Mouse (Mus musculus) MEL (cell line): ENCODE measurements at regions not wholly inside any gene's neighbourhood (a gene's known extent, or its start where the extent isn't known, plus 50 kb on each side); places are given as distances from the start of the nearest gene placed in this dataset.

Experiments used
- DNase-seq: peaks from one replicate; pipeline ENCODE4 v3.0.0; 2011; ENCODE audit warnings: low read depth, low spot score
- H3K27ac ChIP-seq: 2 replicates; pipeline ENCODE4 v1.5.1; 2012; ENCODE audit warnings: low read depth, mild to moderate bottlenecking, control low read depth, low read length, moderate library complexity; ENCODE audit not compliant: control insufficient read depth
- H3K27me3 ChIP-seq, 2 experiments: fragments of 150-350 bp in 1 of 2; sonication (generic) in 1 of 2; 2 replicates each; pipeline ENCODE4 v1.6.1; 2012; ENCODE audit warnings: low read length in 2 of 2, mild to moderate bottlenecking in 2 of 2, improper control_type of control experiment in 1 of 2, moderate library complexity in 1 of 2; ENCODE audit not compliant: insufficient read depth in 2 of 2, control insufficient read depth in 1 of 2
- H3K36me3 ChIP-seq, 2 experiments: 2 replicates each; pipeline ENCODE4 v1.6.1; 2012 to 2014; ENCODE audit warnings: low read length in 2 of 2, improper control_type of control experiment in 1 of 2, inconsistent platforms in 1 of 2, mild to moderate bottlenecking in 1 of 2; ENCODE audit not compliant: insufficient read depth in 2 of 2, control insufficient read depth in 1 of 2
- H3K4me1 ChIP-seq, 2 experiments: fragments of 150-350 bp in 1 of 2; sonication (generic) in 1 of 2; 2 replicates each; pipeline ENCODE4 v1.6.1; 2012; ENCODE audit warnings: low read length in 2 of 2, improper control_type of control experiment in 1 of 2, mild to moderate bottlenecking in 1 of 2; ENCODE audit not compliant: insufficient read depth in 2 of 2, control insufficient read depth in 1 of 2
- H3K4me3 ChIP-seq, 2 experiments: fragments of 150-350 bp in 1 of 2; sonication (generic) in 1 of 2; 2 replicates each; pipeline ENCODE4 v1.5.1; 2012; ENCODE audit warnings: low read depth in 2 of 2, low read length in 2 of 2, mild to moderate bottlenecking in 2 of 2, moderate library complexity in 2 of 2, control low read depth in 1 of 2, improper control_type of control experiment in 1 of 2; ENCODE audit not compliant: control insufficient read depth in 1 of 2, insufficient read depth in 1 of 2
- H3K79me2 ChIP-seq: 2 replicates; pipeline ENCODE4 v1.6.1; 2012; ENCODE audit warnings: mild to moderate bottlenecking, low read length, moderate library complexity; ENCODE audit not compliant: control insufficient read depth, poor library complexity, insufficient read depth
- H3K9ac ChIP-seq: 2 replicates; pipeline ENCODE4 v1.6.1; 2012; ENCODE audit warnings: low read depth, mild to moderate bottlenecking, control low read depth, low read length, moderate library complexity; ENCODE audit not compliant: control insufficient read depth, poor library complexity, severe bottlenecking
- H3K9me3 ChIP-seq: fragments of 150-350 bp; sonication (generic); replicated peaks from 2 replicates; pipeline ENCODE4 v1.6.1; 2012; ENCODE audit warnings: mild to moderate bottlenecking, low read length, improper control_type of control experiment, moderate library complexity; ENCODE audit not compliant: insufficient read depth
- BHLHE40 ChIP-seq: IDR thresholded peaks from 2 replicates; pipeline ENCODE4 v1.6.1; 2012; ENCODE audit warnings: low read depth, mild to moderate bottlenecking, inconsistent platforms, low read length, improper control_type of control experiment, borderline replicate concordance
- CHD2 ChIP-seq: IDR thresholded peaks from 2 replicates; pipeline ENCODE4 v1.6.1; 2011; ENCODE audit warnings: low read length, improper control_type of control experiment
- ELF1 ChIP-seq: IDR thresholded peaks from 2 replicates; pipeline ENCODE4 v1.6.1; 2014; ENCODE audit warnings: low read depth, mild to moderate bottlenecking, inconsistent platforms, low read length, improper control_type of control experiment, moderate library complexity
- EP300 ChIP-seq, 2 experiments: IDR thresholded peaks; 2 replicates each; pipeline ENCODE4 v1.6.1; 2011; ENCODE audit warnings: improper control_type of control experiment in 2 of 2, low read length in 2 of 2, low read depth in 1 of 2, mild to moderate bottlenecking in 1 of 2
- ETS1 ChIP-seq: IDR thresholded peaks from 2 replicates; pipeline ENCODE4 v1.6.1; 2012; ENCODE audit warnings: low read depth, mild to moderate bottlenecking, inconsistent platforms, low read length, improper control_type of control experiment, moderate library complexity
- HCFC1 ChIP-seq: IDR thresholded peaks from 2 replicates; pipeline ENCODE4 v1.6.1; 2012; ENCODE audit warnings: low read depth, mild to moderate bottlenecking, inconsistent platforms, low read length, improper control_type of control experiment, moderate library complexity
- KAT2A ChIP-seq: conservative IDR thresholded peaks from 2 replicates; pipeline ENCODE4 v1.6.1; 2012; ENCODE audit warnings: low read depth, low read length, improper control_type of control experiment, inconsistent platforms
- MAX ChIP-seq: IDR thresholded peaks from 2 replicates; pipeline ENCODE4 v1.6.1; 2011; ENCODE audit warnings: low read length, improper control_type of control experiment
- NRF1 ChIP-seq: IDR thresholded peaks from 2 replicates; pipeline ENCODE4 v1.6.1; 2014; ENCODE audit warnings: low read depth, mild to moderate bottlenecking, inconsistent platforms, low read length, improper control_type of control experiment, moderate library complexity; ENCODE audit not compliant: poor library complexity, insufficient read depth, severe bottlenecking
- POLR2A ChIP-seq, 2 experiments: IDR thresholded peaks; 2 replicates each; pipeline ENCODE4 v1.6.1; 2011 to 2012; ENCODE audit warnings: low read length in 2 of 2, mild to moderate bottlenecking in 2 of 2, control low read depth in 1 of 2, improper control_type of control experiment in 1 of 2, low read depth in 1 of 2, moderate library complexity in 1 of 2; ENCODE audit not compliant: control insufficient read depth in 1 of 2, insufficient read depth in 1 of 2, poor library complexity in 1 of 2
- RAD21 ChIP-seq: IDR thresholded peaks from 2 replicates; pipeline ENCODE4 v1.6.1; 2011; ENCODE audit warnings: mild to moderate bottlenecking, low read depth, low read length, improper control_type of control experiment
- RCOR1 ChIP-seq: IDR thresholded peaks from 2 replicates; pipeline ENCODE4 v1.6.1; 2012; ENCODE audit warnings: low read depth, mild to moderate bottlenecking, inconsistent platforms, low read length, improper control_type of control experiment
- SMC3 ChIP-seq: IDR thresholded peaks from 2 replicates; pipeline ENCODE4 v1.6.1; 2011; ENCODE audit warnings: low read depth, low read length, improper control_type of control experiment
- UBTF ChIP-seq: IDR thresholded peaks from 2 replicates; pipeline ENCODE4 v1.6.1; 2012; ENCODE audit warnings: low read depth, mild to moderate bottlenecking, inconsistent platforms, low read length, improper control_type of control experiment, moderate library complexity, borderline replicate concordance; ENCODE audit not compliant: insufficient read depth
- USF1 ChIP-seq: IDR thresholded peaks from 2 replicates; pipeline ENCODE4 v1.6.1; 2014; ENCODE audit warnings: low read depth, mild to moderate bottlenecking, inconsistent platforms, low read length, improper control_type of control experiment, moderate library complexity
- ZC3H11A ChIP-seq: IDR thresholded peaks from 2 replicates; pipeline ENCODE4 v1.6.1; 2012; ENCODE audit warnings: low read depth, mild to moderate bottlenecking, inconsistent platforms, low read length, improper control_type of control experiment
- ZKSCAN1 ChIP-seq: IDR thresholded peaks from 2 replicates; pipeline ENCODE4 v1.6.1; 2012; ENCODE audit warnings: low read depth, mild to moderate bottlenecking, inconsistent platforms, low read length, improper control_type of control experiment, moderate library complexity
- ZMIZ1 ChIP-seq: IDR thresholded peaks from 2 replicates; pipeline ENCODE4 v1.6.1; 2012; ENCODE audit warnings: low read depth, mild to moderate bottlenecking, inconsistent platforms, low read length, improper control_type of control experiment, moderate library complexity

GRCm38 (mm10) chr8:86208812-86209262, 368.1 kb downstream of the Phkb start:
- Histone ChIP-seq H3K9ac (no peak overlapping the region), H3K79me2 (no peaks in the 10 kb centered on the region), H3K27me3 (no peaks in the 10 kb centered on the region), H3K9me3 (no peaks in the 10 kb centered on the region), H3K4me3 (no peak overlapping the region), H3K4me1 (no peaks in the 10 kb centered on the region), H3K27ac (no peak overlapping the region), H3K36me3 (no peaks in the 10 kb centered on the region)
- no peak for DNase-seq
- no peak for TF ChIP-seq SMC3
- no peak for TF ChIP-seq HCFC1
- TF ChIP-seq EP300 (IDR thresholded peaks at IDR 0.05; ENCODE audit: low read depth in 1 of 2, low read length in 2 of 2), result no peak
- no peak for TF ChIP-seq POLR2A (IDR thresholded peaks at IDR 0.05; ENCODE audit: control insufficient read depth in 1 of 2, insufficient read depth in 1 of 2, low read depth in 1 of 2, low read length in 2 of 2, poor library complexity in 1 of 2)
- TF ChIP-seq RCOR1, result no peak
- no peak for TF ChIP-seq UBTF
- no peak for TF ChIP-seq CHD2
- TF ChIP-seq RAD21, result no peak
- TF ChIP-seq USF1, result no peak
- TF ChIP-seq ETS1, result no peak
- TF ChIP-seq ZMIZ1, result no peak
- no peak for TF ChIP-seq MAX

GRCm38 (mm10) chr8:86204421-86205229, 363.9 kb downstream of the Phkb start:
- Histone ChIP-seq H3K79me2 (no peaks in the 10 kb centered on the region), H3K9ac (no peak overlapping the region), H3K27ac (no peak overlapping the region), H3K4me1 (no peaks in the 10 kb centered on the region), H3K4me3 (no peak overlapping the region), H3K36me3 (no peaks in the 10 kb centered on the region), H3K9me3 (no peaks in the 10 kb centered on the region), H3K27me3 (no peaks in the 10 kb centered on the region; a peak in 1 of 4 replicates)
- no peak for DNase-seq
- TF ChIP-seq ZKSCAN1 (no peak), RAD21 (peak; percentile 1; the same call in 1 of the 2 replicates)

GRCm38 (mm10) chr8:86203107-86203506, 362.3 kb downstream of the Phkb start:
- H3K4me3 ChIP-seq, result no peak overlapping the region
- no peak for DNase-seq
- H3K27me3 ChIP-seq, result no peaks in the 10 kb centered on the region; a peak in 1 of 4 replicates
- no peak overlapping the region for H3K9ac ChIP-seq
- H3K9me3 ChIP-seq, result no peaks in the 10 kb centered on the region
- H3K79me2 ChIP-seq, result no peaks in the 10 kb centered on the region
- H3K4me1 ChIP-seq, result no peaks in the 10 kb centered on the region
- no peak overlapping the region for H3K27ac ChIP-seq
- no peaks in the 10 kb centered on the region for H3K36me3 ChIP-seq
- no peak for TF ChIP-seq ZMIZ1
- TF ChIP-seq UBTF, result no peak
- no peak for TF ChIP-seq ELF1
- TF ChIP-seq RCOR1, result no peak
- TF ChIP-seq ZKSCAN1, result no peak
- TF ChIP-seq BHLHE40, result no peak
- no peak for TF ChIP-seq ZC3H11A
- TF ChIP-seq KAT2A, result no peak
- TF ChIP-seq NRF1, result no peak
- TF ChIP-seq USF1, result no peak
- TF ChIP-seq, all 39 proteins: peak for 0
